Mouse (Mus musculus): ENCODE results near the gene Hsf2.
"Not testable (repeated sequence)": the region's sequence is repeated elsewhere in the genome, so short reads cannot be mapped to it uniquely, and the experiment has no call there.

Gene Hsf2

DNA sequence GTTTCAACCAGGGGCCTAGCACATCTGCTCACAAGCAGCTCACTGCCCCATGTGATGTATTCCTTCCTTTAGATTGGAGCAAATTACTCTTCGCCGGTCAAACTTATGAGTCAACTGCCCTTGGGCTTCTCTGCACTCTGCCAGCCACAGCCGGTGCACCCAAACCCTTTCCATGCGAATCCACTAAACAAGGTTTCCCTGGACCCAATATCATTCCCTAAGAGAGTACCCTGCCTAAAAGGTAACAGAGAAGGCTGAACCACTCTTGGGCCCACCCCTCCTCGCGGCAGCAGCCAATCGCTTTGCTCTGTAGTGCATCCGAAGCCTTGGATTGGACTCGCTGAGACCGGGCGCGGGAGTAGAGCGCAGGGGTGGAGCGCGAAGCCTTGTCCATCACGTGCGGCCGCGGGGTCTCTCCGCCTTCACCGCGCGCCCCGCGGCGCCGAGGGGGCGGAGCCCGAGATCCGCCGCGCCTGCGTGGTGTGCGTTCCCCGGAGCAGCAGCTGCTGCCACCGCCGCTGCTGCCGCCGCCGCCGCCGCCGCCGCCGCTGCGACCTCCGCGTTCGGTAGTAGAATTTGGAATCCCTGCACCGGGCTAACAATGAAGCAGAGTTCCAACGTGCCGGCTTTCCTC is at the start of gene Hsf2:
TSS of gene Hsf2 (plus strand) at position 478 of the 634 bp plus-strand sequence.
- in situ Hi-C loops (cut with MboI, MseI) = no loop called here

DNA sequence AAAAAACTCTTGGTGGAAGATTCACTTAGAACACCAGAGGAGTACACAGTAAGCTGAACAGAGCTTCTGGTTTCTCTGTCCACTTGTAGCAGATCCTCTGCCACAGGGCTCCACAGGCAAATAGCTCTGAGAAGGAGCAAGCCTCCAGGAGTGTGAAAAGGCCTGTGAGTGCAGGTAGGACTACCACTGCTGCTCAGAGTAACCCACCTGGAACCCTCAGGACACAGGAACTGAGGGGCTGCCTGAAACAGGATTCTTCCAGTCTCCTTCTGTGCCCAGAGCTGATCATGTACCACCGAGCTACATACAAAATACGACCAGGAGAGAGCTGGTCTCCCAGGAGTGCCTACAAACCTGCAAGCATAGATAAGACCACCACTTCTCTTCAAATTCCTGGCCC is 48.3 kb upstream of the Hsf2 start:
- in situ Hi-C loops (cut with MboI, MseI) = loop anchor here (5.0 to 25.0 kb wide), 5 partner anchors 419 to 1574 kb away; partner anchors contain the start of gene AW822073

DNA sequence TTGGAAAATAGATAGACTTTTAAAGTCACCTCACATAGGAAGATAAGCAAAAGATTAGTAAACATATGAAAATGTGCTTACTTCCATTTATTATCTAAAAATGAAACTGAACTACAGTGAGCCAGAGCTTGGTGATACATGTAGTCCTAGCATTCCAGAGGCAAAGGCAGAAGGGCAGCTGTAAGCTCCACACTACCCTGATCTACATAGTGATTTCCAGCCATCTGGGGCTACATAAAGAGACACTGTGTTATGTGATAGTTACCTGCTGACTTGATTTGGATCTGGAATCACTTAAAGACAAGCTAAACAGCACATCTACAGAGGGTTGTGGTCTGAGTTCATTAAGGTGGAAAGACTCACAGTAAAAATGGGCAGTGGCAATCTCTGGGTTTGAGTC is 45.1 kb upstream of the Hsf2 start:
- in situ Hi-C loops (cut with MboI, MseI) = loop anchor here (10.0 to 25.0 kb wide), 5 partner anchors 1079 to 1571 kb away; no protein-coding TSS in a partner anchor

DNA sequence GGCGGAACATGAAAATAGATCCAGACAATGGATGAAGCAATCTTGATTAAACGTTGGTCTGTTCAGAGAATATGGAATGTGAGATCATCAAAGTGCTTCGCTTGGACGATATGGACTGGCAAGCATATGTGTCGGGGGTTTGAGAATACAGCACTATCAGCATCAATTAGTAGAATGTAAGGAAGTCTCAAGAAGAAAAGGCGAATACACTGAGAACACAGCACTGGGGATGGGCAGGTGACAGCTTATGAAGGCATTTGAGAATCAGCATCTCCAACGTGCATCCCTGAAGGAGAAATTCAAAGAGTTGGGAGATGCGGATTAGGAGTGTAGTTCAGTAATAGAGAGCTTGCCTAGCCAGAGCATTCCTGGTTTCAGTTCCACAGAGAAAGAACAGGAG is 41.8 kb upstream of the Hsf2 start:
- in situ Hi-C loops (cut with MboI, MseI) = loop anchor here (10.0 to 25.0 kb wide), 5 partner anchors 1082 to 1568 kb away; no protein-coding TSS in a partner anchor

DNA sequence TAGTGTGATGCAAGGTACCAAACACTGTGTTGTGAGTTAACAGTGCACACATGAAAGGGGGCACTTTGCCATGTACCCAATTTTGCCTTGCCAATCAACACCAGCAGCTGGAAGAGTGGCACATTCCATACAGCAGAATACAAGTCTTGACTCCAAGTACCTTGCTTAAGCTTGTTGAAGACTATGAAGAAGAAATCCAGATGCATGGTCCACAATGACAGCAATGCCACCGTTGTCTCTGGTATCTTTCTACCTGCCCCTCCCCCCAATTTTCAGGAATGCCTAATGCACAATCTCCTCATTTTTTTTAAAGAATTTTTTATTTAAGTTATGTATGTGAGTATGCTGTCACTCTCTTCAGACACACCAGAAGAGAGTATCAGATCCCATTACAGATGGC is 40.5 kb upstream of the Hsf2 start:
- in situ Hi-C loops (cut with MboI, MseI) = loop anchor here (10.0 to 25.0 kb wide), 5 partner anchors 1083 to 1567 kb away; no protein-coding TSS in a partner anchor

DNA sequence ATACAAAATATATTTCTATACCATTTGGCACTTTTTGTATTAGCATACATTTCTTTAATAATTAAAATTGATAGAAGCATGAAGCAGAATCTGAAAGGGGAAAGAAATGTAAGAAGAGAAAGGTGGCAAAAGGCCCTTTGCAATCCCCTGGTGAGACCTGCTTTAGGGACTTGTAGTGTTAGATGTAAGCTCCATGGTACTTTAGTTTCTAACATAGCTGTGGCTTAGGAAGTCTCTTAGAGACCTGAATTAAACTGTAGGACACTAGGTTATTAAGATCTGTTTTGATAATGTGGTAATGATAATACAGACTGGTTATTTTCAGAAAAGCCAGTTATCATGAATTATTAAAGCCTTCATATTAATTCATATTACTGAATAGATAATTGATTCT is 38.5 kb upstream of the Hsf2 start:
- in situ Hi-C loops (cut with MboI, MseI) = loop anchor here (10.0 to 25.0 kb wide), 5 partner anchors 1085 to 1565 kb away; no protein-coding TSS in a partner anchor

DNA sequence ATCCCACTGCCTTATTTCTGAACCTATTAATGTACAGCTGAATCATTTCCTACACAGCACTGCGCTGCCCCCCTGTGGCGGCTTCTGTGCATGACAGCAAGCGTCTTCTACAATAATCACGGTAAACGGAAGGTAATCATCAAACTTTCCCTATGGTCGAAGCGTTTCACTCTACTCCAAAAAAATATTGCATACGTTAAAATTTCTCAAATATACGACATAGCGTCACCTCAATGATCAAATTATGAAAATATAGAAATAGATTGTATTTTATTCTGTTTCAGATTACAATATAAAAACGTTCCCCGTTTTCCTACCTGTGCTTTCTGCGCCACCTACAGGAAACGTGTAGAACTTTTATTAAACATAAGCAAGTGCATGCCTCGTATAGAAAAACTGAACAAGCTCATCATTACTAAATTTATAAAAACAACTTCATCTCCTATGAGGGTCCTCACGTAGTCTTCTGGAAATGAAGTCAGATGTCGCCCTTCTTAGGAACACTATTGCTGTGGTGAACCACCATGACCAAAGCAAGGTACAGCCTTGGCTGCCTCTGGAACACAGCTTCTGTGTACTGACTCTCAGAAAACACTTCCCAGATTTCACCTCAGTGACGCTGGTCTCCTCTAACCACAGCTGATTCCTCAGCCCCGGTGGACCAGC is 38.0 kb upstream of the Hsf2 start:
- in situ Hi-C loops (cut with MboI, MseI) = loop anchor here (10.0 to 25.0 kb wide), 5 partner anchors 1086 to 1564 kb away; no protein-coding TSS in a partner anchor

DNA sequence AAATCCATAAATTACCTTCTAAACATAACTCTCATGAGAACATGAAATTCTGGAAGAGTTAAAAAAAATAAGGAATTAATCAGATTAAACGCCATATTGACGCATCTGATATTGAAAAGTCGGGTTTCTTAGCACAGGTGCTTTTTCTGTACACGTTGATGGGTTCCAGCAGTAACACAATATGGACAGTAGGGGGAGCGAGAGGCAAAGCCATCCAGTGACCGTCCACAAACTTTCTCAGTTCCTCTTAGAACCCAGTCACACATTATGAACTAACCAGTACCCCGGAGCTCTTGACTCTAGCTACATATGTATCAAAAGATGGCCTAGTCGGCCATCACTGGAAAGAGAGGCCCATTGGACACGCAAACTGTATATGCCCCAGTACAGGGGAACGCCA is 22.9 kb upstream of the Hsf2 start:
- in situ Hi-C loops (cut with MboI, MseI) = not testable (repeated sequence)

DNA sequence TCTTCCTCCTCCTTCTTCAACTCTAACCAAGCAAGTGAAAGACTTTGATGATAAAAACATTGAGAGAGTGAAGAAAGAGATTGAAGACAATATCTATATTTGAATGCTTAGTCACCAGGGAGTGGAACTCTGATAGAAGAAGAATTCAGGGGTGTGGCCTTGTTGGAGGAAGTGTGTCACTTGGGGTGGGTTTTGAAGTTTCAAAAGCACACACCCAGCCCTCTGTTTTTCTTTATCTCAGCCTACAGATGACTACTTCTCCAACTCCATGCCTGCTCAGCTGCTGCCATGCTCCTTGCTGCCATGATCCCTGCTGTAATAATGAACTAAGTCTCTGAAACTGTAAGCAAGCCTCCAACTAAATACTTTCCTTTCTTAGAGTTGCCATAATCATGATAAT is 20.4 kb upstream of the Hsf2 start:
- in situ Hi-C loops (cut with MboI, MseI) = no loop called here

DNA sequence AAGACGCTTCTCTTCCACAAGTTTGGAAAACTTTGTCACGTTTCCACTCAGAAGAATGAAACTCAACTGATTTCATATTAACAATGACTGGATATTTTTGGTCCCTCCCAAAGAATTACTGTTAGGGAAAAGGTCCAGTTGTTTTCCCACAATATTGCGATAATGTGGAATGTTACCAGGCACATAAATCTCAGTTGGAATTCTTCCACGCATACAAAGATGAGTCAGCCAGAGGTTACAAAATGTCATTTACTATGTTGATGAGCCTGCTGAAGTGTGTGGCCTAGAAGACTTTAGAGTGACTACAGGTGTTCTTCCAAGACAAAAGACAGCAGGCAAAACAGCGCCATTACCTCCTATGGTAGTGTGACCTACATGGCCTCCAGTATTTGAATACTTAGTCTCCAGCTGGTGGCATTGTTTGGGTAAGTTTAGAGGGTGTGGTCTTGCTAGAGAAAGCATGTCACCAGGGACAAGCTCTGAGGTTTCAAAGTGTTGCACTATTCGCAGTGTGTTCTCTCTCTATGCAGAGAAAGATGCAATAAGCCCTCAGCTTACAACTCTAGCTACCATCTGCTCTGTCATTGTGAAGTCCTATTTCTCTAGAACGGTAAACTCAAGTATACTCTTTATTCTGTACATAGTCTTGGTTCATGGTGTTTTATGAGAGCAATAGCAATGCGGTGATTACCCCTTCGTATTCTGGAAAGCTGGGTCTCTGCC is 8.9 kb upstream of the Hsf2 start:
- in situ Hi-C loops (cut with MboI, MseI) = loop anchor here (10.0 kb wide), 1 partner anchor 248 kb away; no protein-coding TSS in a partner anchor

DNA sequence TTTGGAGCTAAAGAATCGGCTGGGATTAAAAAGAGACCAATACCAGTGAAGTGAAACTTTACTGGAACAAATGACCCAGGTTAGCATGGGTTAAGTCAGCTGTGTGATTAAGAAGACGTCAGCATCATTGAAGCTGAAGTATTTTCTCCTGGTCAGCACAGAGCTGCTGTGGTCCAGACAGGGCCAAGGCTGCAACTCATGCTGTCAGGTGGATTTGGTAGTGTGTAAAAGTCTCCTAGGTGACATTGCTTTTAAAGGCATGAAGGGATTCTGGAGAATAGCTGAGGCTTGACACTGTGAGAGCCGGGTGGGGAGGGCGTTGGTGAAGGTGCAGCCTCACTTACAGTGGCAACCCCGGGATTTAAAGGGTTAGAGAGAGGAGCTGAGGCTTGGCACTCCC is 4.5 kb upstream of the Hsf2 start:
- in situ Hi-C loops (cut with MboI, MseI) = no loop called here

DNA sequence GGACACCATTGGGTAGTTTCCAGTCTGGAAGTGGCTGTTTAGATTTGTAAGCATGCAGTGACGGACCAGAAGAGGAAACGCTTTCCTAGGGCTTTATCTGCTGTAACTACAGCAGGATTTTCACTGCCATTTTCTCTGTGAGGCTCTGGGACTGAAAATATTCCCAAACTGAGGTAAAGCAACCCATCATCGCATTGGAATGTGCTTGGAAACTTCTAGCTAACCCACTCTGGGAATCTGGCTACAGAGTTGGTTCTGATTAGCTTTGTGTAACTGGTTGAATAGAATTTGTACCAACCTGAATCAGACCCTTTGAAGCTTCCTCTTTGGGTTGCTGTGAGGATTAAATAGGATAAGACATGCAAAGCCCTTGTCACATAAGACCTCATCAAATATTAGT is 1.4 kb upstream of the Hsf2 start:
- in situ Hi-C loops (cut with MboI, MseI) = no loop called here

DNA sequence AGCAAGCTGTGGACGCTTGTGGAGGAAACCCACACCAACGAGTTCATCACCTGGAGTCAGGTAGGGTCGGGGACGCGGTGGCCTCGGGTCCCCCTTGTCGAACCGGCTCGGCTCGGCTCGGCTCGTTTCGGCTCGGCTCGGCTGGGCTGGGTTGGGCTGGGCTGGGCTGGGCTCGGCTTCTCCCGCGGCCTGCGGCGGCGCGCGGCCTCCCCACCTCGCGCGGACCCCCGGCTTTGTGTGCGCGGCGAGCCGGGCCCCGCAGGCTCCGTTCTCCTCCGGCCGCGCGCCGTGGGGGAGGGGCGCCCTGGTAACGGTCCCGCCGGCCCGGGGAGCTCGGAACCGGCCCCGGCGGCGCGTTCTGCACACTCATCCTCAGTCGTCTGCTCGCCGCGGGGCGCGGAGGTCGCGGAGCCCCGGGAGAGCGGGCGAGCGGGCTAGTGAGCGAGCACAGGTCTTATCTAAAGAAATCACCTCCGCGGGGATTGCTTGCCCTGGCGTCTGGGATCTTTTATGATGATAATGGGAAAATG is 422 bp downstream of the Hsf2 start:
- in situ Hi-C loops (cut with MboI, MseI) = no loop called here

DNA sequence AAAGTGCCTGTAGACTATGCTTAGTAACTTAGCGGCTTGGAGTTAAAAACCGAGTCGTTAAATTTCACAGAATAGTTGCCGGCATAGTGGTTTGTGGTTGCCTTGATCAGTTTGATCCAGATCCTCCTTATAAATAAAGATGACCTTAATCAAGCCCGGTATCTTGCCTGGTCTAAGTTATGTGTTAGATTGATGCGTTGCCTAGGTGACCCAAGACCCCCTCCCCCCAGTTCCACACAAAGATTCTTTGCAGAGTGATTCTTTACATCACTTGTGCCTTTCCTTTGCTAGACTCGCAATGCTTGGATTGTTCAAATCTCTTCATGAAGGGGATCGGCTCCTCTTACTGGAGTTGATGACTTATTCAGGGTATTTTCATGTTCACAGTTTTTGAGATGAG is 1.0 kb downstream of the Hsf2 start:
- in situ Hi-C loops (cut with MboI, MseI) = no loop called here

DNA sequence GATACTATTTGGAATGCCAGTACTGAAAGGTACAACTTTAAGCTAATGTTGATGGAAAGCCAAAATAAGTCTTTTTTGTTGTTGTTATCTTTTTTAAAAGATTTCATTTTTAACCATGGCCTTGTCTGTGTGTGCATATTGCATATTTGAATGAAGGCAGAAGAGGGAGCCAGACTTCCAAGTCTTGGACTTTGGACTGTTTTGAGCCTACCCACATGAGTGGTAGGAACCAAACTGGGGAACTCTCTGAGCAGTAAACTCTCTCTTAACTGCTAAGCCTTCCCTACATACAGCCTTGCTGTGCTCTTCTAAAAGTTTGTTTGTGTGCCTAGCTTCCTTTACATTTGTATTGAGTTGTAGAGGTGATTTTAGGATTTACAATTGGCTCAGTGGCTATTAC is 2.4 kb downstream of the Hsf2 start:
- in situ Hi-C loops (cut with MboI, MseI) = no loop called here

DNA sequence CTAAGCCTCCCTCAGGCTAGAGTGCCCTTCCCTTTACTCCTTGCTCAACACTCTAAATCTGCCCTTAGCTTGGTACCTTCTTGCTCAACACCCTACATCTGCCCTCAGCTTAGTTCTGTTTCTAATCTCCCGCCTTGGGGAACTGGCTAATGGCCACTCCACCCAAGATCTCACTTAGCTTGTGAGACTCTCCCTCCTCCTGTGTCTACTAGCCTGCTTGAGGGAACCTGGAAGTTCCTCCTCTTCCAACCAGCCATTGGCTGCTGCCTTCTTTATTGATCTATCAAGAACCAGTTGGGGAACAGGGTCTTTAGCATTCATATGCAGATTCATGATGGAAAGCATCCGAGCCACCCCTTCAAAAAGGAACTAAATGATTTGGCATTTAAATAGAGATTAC is 5.9 kb downstream of the Hsf2 start:
- in situ Hi-C loops (cut with MboI, MseI) = loop anchor here (5.0 kb wide), 1 partner anchor 35 kb away; no protein-coding TSS in a partner anchor

DNA sequence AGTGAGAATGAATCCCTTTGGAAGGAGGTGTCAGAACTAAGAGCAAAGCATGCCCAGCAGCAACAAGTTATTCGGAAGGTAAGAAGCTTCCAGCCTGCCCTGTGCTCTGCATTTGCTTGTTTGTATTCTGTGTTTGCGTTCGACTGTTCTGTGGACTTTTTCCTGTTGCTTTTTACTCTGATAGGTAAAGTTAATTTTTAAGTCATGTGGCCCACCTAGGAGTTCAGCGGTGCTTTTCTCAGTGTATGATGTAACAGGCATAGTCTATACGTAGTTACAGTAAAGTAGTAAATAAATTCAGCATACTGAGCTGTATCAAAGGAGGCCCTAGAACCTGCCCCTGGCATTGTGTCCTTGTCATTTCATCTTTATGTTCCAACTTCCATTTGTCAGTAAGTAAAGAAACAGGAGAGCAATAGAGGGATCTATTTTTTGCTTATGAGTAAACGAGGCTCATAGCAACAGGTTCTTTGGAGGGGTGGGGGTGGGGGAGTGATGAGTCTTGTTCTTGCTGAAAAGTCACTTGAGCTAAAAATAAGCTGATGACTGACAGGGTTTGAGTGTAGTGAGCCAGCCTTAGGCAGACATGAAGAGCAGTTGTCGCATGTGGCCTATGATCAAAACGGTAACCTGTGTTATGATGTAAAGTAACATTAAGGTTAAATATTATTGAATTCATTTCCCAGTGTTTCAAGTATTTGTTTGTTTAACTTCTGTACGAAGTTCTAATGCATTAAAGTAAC is 13.4 kb downstream of the Hsf2 start:
- in situ Hi-C loops (cut with MboI, MseI) = loop anchor here (25.0 kb wide), 1 partner anchor 963 kb away; no protein-coding TSS in a partner anchor

DNA sequence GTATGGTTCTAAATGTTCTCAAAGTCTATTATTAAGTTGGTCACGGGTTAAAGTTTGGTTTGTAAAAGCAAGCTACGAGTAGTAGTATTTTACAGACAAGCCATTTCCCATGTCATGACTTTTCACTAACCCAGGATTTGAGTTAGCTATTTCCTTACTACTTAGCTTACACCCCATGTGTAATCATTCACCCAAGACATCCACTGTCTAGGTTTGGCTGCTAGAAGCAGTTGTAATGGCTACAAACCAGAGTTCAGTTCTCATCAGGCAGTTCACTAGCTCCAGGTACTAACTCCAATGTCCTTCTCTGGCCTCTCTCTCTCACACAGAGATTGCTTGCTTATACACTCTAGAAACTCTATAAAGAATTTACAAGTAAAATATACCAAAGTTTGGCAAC is 28.4 kb downstream of the Hsf2 start:
- in situ Hi-C loops (cut with MboI, MseI) = loop anchor here (25.0 kb wide), 1 partner anchor 948 kb away; no protein-coding TSS in a partner anchor

DNA sequence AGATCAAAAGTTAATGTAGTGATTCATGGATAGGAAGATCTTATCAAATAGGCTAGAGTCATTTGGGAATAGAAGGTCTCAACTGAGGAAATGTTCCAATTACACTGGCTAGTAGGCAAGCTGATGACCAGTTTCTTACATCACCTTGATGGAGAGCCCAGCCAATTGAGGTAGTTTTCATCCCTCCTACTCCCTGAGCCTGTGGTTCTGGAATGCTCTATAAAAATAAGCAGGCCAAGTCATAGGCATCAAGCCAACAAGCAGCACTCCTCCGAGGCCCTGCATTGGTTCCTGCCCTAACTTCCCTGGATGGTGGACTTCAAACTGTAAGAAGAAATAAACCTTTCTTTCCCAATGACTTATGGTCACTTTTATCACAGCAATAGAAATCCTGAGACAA is 29.1 kb downstream of the Hsf2 start:
- in situ Hi-C loops (cut with MboI, MseI) = loop anchor here (25.0 kb wide), 1 partner anchor 947 kb away; no protein-coding TSS in a partner anchor

DNA sequence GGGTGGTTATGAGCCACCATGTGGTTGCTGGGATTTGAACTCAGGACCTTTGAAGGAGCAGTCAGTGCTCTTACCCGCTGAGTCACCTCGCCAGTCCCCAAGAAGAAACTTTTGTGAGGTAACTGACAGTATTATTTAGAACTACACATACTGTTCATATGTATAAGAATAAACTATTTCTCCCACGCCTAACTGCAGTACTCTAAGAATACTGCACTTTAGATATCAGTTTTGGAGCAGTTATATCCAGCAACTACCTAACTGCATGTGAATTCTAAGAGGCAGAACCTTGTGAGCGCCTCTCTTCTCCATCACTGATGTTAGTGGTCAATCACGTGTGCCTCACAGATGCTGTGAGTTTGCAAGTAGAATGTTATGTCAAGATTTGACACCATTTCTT is 40.3 kb downstream of the Hsf2 start:
- in situ Hi-C loops (cut with MboI, MseI) = loop anchor here (5.0 kb wide), 1 partner anchor 34 kb away; no protein-coding TSS in a partner anchor

DNA sequence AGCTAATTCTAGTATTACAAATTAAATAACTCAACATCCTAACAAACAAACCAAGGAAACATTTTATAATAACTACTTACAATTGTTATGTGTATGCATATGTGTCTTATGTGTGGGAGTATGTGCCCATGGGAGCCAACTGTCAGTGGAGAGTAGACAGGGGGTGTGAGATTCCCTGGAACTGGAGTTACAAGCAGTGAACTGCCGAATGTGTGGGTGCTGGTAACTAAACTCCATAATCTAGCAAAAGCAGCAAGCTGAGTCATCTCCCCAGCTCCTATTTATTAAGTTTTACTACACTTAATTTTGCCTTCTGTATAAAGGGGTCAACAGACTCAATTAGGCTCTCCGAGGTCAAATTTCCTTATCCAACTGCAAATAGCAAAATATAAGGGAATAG is 44.9 kb downstream of the Hsf2 start:
- in situ Hi-C loops (cut with MboI, MseI) = no loop called here
